Mouse (Mus musculus): ENCODE measurements around the gene Dera.

DNA sequence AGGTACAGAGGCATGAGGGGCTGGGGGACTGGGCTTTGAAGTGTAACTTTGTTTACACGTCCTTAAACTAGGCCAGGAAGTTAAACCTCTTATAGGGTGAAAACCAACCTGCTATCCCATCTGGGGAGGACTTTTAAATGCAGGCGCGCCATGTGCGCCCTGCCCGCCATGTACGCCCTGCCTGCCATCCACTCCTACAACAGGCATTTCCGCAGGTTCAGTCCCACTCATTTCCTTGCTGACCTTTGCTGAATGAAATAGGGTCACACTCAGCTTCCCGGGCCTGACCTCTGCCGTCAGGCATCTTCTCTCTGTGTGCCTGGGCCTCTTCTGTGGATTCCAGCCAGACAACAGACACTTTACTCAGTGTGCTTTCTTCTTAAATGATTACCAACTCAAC lies 50.3 kb downstream of the Dera start:
- TF ChIP-seq POLR2A (IDR thresholded peaks at IDR 0.05; ENCODE audit: insufficient read length, low read depth) (no peak), CEBPB (IDR thresholded peaks at IDR 0.05; ENCODE audit: insufficient read depth, poor library complexity, severe bottlenecking) (no peak)
